Mouse (Mus musculus): ENCODE results near the gene Brs3.
A peak's percentile ranks its signal among the peaks of the same experiment; 100 is the strongest.

The Brs3 gene

GRCm38 (mm10) chrX:57042774-57043173 lies at the start of gene Brs3:
TSS of gene Brs3 (plus strand) at chrX:57043074.
- DNase-seq (ENCODE audit: low spot score): no peak

DNA sequence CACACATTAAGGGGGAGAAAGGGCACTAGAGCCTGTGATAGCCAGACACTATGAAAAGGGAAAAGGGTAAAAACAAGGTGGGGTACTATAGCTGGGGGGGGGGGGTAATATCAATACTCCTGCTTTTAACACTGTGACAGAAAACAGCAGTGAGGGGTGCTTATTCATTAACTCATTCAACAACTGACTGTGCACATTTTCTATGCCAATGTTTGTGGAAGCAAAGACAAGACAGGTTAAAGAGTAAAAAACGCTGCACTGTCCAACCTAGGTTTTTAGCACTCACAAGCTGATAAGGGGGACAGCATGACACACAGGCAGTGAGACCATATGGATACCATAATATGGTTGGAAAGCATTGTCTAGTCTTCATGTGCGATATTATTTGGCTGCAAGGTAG lies 30.0 kb upstream of the Brs3 start:
- no peak for DNase-seq (ENCODE audit: low spot score)

- no peak for DNase-seq (ENCODE audit: low spot score)
Observed at GRCm38 (mm10) chrX:57043869-57044268, 995 bp downstream of the Brs3 start.

GRCm38 (mm10) chrX:57052848-57053173 lies 9.9 kb downstream of the Brs3 start:
- no peak for DNase-seq (ENCODE audit: low spot score)

DNA sequence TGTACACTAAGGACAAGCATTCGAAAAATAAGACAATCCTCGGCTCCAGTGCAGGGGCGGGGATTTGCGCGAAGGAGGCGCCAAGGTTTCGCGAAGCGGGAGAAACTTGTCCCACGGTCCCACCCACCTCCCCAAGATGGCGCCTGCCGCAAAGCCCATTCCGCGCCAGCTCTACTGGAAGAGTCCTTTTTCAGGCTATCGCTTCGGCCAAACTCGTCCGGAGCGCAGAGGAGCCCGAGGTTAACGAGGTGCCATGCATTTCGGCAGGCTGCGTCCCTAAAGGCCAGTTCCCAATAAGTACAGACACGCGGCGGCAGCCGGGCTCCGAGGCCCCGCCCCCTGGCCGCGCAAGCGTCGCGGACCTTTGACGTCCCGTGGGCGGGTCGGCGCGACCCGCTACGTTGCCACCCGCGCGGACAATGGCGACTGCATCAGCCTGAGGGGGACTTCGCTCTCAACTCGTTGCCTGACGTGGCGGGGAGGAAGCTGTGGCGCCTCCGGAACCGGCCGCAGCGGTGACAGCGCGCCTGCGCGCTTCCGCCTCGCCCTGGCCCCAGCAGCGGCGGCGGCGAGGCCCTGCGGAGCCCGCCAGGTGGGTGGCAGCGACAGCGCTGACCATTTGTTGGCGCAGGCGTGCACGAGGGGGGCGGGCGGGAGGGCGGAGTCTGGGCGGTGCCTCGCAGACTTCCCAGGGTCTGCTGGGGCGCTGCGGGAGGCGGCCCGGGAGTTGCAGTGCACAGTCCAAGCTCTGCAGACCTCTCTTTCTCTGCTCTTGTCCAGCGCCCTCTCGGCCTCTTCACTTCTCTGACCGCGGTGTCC lies 10.5 kb downstream of the Brs3 start, which contains the start of gene Htatsf1:
TSS of gene Htatsf1 (plus strand) at position 410 of the 819 bp plus-strand sequence.
- DNase-seq (ENCODE audit: low spot score): peak; percentile 79

DNA sequence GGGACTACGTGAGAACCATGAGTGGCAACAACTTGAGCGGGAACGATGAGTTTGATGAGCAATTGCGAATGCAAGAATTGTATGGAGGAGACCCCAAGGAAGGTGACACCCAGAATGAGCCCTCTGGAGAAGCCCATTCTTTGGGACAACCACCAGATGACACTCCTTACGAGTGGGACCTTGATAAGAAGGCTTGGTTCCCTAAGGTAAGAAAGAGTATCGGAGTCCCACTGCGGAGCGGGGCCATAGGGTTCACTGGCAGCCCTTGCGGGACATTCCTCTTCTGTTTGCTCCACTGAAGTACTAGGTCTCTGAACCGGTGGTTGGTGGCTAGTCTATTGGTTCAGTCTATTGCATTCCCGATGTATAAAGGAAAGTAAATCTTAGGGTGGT lies 11.1 kb downstream of the Brs3 start:
- no peak for DNase-seq (ENCODE audit: low spot score)

GRCm38 (mm10) chrX:57081496-57081895 lies 38.6 kb downstream of the Brs3 start:
- no peak for DNase-seq (ENCODE audit: low spot score)

- no peak for DNase-seq (ENCODE audit: low spot score)
Observed at GRCm38 (mm10) chrX:57087806-57088205, 44.9 kb downstream of the Brs3 start, which contains the start of gene Vgll1. TSS of gene Vgll1 (plus strand) at chrX:57088106.
